Mouse (Mus musculus) hindbrain, postnatal 0 days (tissue): ENCODE data around the gene Ccdc86. TPM values are rescaled to one million over a fixed set of nuclear protein-coding genes. Genes with fewer than 3 reads are reported as not detected.

Experiments used
- ATAC-seq: fragments of 200-750 bp; cut with Nextera tagmentation; 2 replicates; pipeline ENCODE4 v1.8.0; 2017; ENCODE audit warnings: mild to moderate bottlenecking, moderate TSS enrichment, moderate library complexity
- DNase-seq: peaks from one replicate; pipeline ENCODE4 v3.0.0-alpha.2; 2015; ENCODE audit warnings: low spot score
- H3K27ac ChIP-seq: fragments of 300-500 bp; sonication (generic); 2 replicates; pipeline ENCODE4 v1.5.1; 2014; ENCODE audit warnings: mild to moderate bottlenecking
- H3K27me3 ChIP-seq: fragments of 300-500 bp; sonication (generic); 2 replicates; pipeline ENCODE4 v1.6.1; 2014; ENCODE audit warnings: low read length, mixed read lengths; ENCODE audit not compliant: insufficient read depth
- H3K36me3 ChIP-seq: fragments of 300-500 bp; sonication (generic); 2 replicates; pipeline ENCODE4 v1.6.1; 2014; ENCODE audit warnings: low read length, mixed read lengths; ENCODE audit not compliant: insufficient read depth
- H3K4me1 ChIP-seq: fragments of 300-500 bp; sonication (generic); 2 replicates; pipeline ENCODE4 v1.6.1; 2014; ENCODE audit warnings: antibody characterized with exemption, low read length, mixed read lengths; ENCODE audit not compliant: insufficient read depth
- H3K4me2 ChIP-seq: fragments of 300-500 bp; sonication (generic); 2 replicates; pipeline ENCODE4 v1.6.1; 2014; ENCODE audit warnings: low read depth, mild to moderate bottlenecking, low read length, moderate library complexity, mixed read lengths
- H3K4me3 ChIP-seq: fragments of 300-500 bp; sonication (generic); 2 replicates; pipeline ENCODE4 v1.5.1; 2014; ENCODE audit warnings: low read length
- H3K9ac ChIP-seq: fragments of 300-500 bp; sonication (generic); replicated peaks from 2 replicates; pipeline ENCODE4 v1.6.1; 2014; ENCODE audit warnings: mild to moderate bottlenecking, low read length, moderate library complexity, mixed read lengths
- H3K9me3 ChIP-seq: fragments of 300-500 bp; sonication (generic); 2 replicates; pipeline ENCODE4 v1.6.1; 2016; ENCODE audit warnings: low read length, mixed read lengths
- CTCF ChIP-seq: IDR thresholded peaks from 2 replicates; pipeline ENCODE4 v1.5.1; 2016; ENCODE audit warnings: antibody characterized with exemption, control low read depth, low read depth
- WGBS: fragments of 180-500 bp; shearing (Covaris S2); extraction: QIAGEN DNeasy Blood & Tissue Kit; methylation state at CpG from one replicate; pipeline ENCODE4 v1.1.7; 2014; 5-methylcytosine and 5-hydroxymethylcytosine counted together
- polyA plus RNA-seq: library from polyadenylated mRNA; unstranded; fragments of >200 nt; fragmentation: Nextera tagmentation; extraction: Ambion mirVana; gene quantifications from 2 replicates; pipeline ENCODE4 v1.2.1, GENCODE M21; 2015
- total RNA-seq: library from RNA; depleted of rRNA; stranded (reverse); fragments of >200 nt; gene quantifications from 2 replicates; pipeline ENCODE4 v1.2.3, GENCODE M21; 2014

Gene Ccdc86
- total and polyA plus RNA-seq, 2 experiments from 2014 or later, result 5.4 to 14.2 TPM

GRCm38 (mm10) chr19:10952021-10952939 lies 3.2 kb upstream of the Ccdc86 start:
- WGBS, result 40% methylated on average over 11 of the region's 11 CpGs

DNA sequence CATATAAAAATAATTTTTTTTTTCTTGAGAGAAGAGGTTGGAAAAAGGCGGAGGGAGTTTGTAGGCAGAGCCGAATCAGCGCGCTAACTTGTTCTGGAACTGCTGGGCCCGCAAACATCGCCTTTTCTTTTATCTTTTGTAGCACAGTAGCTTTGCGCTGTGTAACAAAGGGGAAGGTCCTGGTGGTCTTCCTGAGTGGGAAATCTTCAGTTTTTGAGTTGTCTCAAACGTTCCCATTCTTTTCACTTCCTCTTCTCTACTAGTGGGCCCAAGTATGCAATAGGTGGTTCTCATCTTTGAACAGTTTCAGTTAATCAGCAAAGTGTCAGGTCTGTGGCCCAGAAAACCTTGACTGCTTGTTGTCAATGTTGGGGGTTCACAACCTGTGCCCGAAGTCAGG lies 492 bp upstream of the Ccdc86 start:
- Histone ChIP-seq H3K9ac (peak overlapping the region; percentile 83; the same call in 1 of the 2 replicates), H3K27ac (peak overlapping the region; percentile 60), H3K4me1 (peaks cover 15% of the 10 kb centered on the region; the same call in 1 of the 2 replicates), H3K36me3 (peaks cover 7% of the 10 kb centered on the region), H3K4me3 (peak overlapping the region; percentile 51), H3K9me3 (no peaks in the 10 kb centered on the region), H3K27me3 (no peaks in the 10 kb centered on the region), H3K4me2 (peak overlapping the region; percentile 95)
- no peak for DNase-seq
- 39% methylated on average over 9 of the region's 9 CpGs for WGBS
- ATAC-seq, result peak; percentile 13
- no peak for TF ChIP-seq CTCF

More at GRCm38 (mm10) chr19:10952021-10952939, 3.2 kb upstream of the Ccdc86 start:
- DNase-seq (peak; percentile 30), ATAC-seq (0 out of 2 replicates have a peak, but pooled peaks have one; percentile 16)
- H3K4me2 ChIP-seq, result 0 out of 2 replicates have a peak overlapping the region, but pooled peaks have one; percentile 5
- no peaks in the 10 kb centered on the region for H3K9me3 ChIP-seq
- H3K4me1 ChIP-seq, result peaks cover 12% of the 10 kb centered on the region; the same call in 1 of the 2 replicates
- no peaks in the 10 kb centered on the region for H3K27me3 ChIP-seq
- peak overlapping the region; percentile 34; the same call in 1 of the 2 replicates for H3K27ac ChIP-seq
- H3K9ac ChIP-seq, result no peak overlapping the region; the same call in 1 of the 2 replicates
- TF ChIP-seq CTCF, result no peak
- H3K4me3 ChIP-seq, result no peak overlapping the region
- H3K36me3 ChIP-seq, result no peaks in the 10 kb centered on the region

GRCm38 (mm10) chr19:10948416-10948815 lies 650 bp downstream of the Ccdc86 start:
- WGBS, result under 1% methylated on average over 20 of the region's 20 CpGs

DNA sequence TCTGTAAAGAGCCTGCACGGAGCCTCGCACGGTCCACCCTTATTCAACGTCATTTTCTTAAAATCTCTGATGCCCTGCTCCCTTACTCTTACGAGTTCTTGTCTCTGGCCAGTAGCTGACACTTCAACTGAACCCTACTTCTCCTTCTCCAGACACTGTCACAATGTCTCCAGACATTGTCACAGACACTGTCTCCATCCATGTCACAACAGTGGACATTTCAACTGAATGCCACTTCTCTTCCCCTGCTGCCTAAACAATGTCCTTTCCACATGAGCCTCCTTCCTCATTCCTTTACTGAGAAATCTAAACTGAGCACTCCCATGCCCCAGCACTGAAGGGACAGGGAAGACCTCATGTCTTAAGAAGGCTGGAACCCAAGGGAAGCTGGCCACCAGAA lies 1.8 kb downstream of the Ccdc86 start:
- Histone ChIP-seq H3K27me3 (no peaks in the 10 kb centered on the region), H3K4me3 (peak overlapping the region; percentile 51), H3K4me1 (peaks cover 15% of the 10 kb centered on the region; the same call in 1 of the 2 replicates), H3K4me2 (peak overlapping the region; percentile 95), H3K27ac (no peak overlapping the region), H3K9me3 (no peaks in the 10 kb centered on the region), H3K36me3 (peaks cover 26% of the 10 kb centered on the region), H3K9ac (peak overlapping the region; percentile 83; the same call in 1 of the 2 replicates)
- TF ChIP-seq CTCF, result no peak
- WGBS, result 90% methylated on average over 5 of the region's 5 CpGs
- ATAC-seq (no peak), DNase-seq (no peak)

More at GRCm38 (mm10) chr19:10948416-10948815, 650 bp downstream of the Ccdc86 start:
- H3K4me3 ChIP-seq, result peak overlapping the region; percentile 51
- peak overlapping the region; percentile 83 for H3K9ac ChIP-seq
- H3K27me3 ChIP-seq, result no peaks in the 10 kb centered on the region
- no peak for ATAC-seq
- no peak for DNase-seq
- no peak for TF ChIP-seq CTCF
- no peaks in the 10 kb centered on the region for H3K9me3 ChIP-seq
- H3K4me2 ChIP-seq, result peak overlapping the region; percentile 95
- H3K27ac ChIP-seq, result no peak overlapping the region
- peaks cover 14% of the 10 kb centered on the region for H3K36me3 ChIP-seq
- H3K4me1 ChIP-seq, result peaks cover 15% of the 10 kb centered on the region; the same call in 1 of the 2 replicates

- ATAC-seq, result no peak
- 77% methylated on average over 3 of the region's 3 CpGs for WGBS
- Histone ChIP-seq H3K9me3 (no peaks in the 10 kb centered on the region), H3K4me3 (no peak overlapping the region), H3K9ac (no peak overlapping the region; the same call in none of the 2 replicates), H3K27me3 (no peaks in the 10 kb centered on the region), H3K4me1 (peaks cover 15% of the 10 kb centered on the region; the same call in 1 of the 2 replicates), H3K4me2 (no peak overlapping the region), H3K36me3 (peaks cover 31% of the 10 kb centered on the region), H3K27ac (no peak overlapping the region)
- no peak for TF ChIP-seq CTCF
- no peak for DNase-seq
These were observed 2.6 kb downstream of the Ccdc86 start for GRCm38 (mm10) chr19:10946506-10946905.

DNA sequence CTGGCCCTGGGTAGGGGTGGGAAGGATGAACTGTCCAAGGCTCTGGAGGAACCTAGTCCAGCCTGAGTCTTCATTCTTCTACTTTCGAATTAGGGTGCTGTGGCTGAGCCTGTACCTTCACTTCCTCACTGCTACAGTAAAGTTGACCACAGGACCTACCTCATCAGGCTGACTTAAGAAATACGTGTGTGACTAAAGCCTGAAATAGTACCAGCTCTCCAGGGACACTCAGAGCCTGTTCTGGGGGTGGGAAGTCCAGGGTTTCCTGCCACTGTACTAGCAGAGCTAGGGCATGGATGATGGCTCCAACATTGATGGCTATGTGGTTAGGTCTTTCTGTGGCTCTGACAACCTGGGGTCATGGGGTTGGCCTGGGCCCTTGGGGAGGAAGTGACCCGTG lies 5.1 kb downstream of the Ccdc86 start:
- Histone ChIP-seq H3K4me2 (no peak overlapping the region), H3K27me3 (no peaks in the 10 kb centered on the region), H3K4me1 (peaks cover 23% of the 10 kb centered on the region), H3K27ac (no peak overlapping the region), H3K9ac (no peak overlapping the region), H3K4me3 (no peak overlapping the region), H3K9me3 (no peaks in the 10 kb centered on the region), H3K36me3 (peaks cover 31% of the 10 kb centered on the region)
- TF ChIP-seq CTCF, result no peak
- no peak for DNase-seq
- 90% methylated on average over 3 of the region's 3 CpGs for WGBS
- no peak for ATAC-seq
